Mouse (Mus musculus): ENCODE measurements at regions not wholly inside any gene's neighbourhood (a gene's known extent, or its start where the extent isn't known, plus 50 kb on each side); places are given as distances from the start of the nearest gene placed in this dataset.
"Not testable (repeated sequence)": the region's sequence is repeated elsewhere in the genome, so short reads cannot be mapped to it uniquely, and the experiment has no call there.

DNA sequence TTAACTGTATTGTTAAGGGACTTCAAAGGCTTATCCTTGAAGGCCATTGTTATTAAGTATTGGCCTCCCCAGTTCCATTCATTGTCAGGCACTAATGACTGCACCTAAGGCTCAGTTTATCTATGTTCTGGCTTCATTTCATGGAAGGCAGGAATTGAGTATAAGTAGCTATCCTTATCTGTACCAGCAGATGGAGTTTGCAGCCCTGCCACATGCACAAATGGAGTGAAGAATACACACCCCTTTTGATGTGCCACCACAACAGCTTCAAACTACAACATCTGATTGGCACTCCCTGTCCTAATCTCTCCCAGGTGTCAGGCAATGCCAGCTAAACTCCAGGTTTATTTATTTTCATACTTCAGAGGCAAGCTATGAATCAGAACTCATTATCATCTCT is 333.3 kb downstream of the Tdrd3 start:
- Histone ChIP-seq H3K27ac (no peak overlapping the region), H3K36me3 (ENCODE audit: insufficient read depth, low read length) (no peaks in the 10 kb centered on the region), H3K4me2 (ENCODE audit: low read depth, low read length) (no peak overlapping the region), H3K9ac (replicated peaks; ENCODE audit: low read length) (no peak overlapping the region), H3K4me1 (ENCODE audit: insufficient read depth, low read length) (peaks cover 3% of the 10 kb centered on the region; the same call in 1 of the 2 replicates), H3K27me3 (ENCODE audit: insufficient read depth, low read length) (no peaks in the 10 kb centered on the region), H3K9me3 (ENCODE audit: low read length) (no peaks in the 10 kb centered on the region), H3K4me3 (ENCODE audit: low read length) (no peak overlapping the region)
- ATAC-seq (no peak), DNase-seq (ENCODE audit: low spot score) (no peak)
- peak; percentile 44; the same call in 1 of the 2 replicates for TF ChIP-seq CTCF (IDR thresholded peaks at IDR 0.05; ENCODE audit: low read depth)

DNA sequence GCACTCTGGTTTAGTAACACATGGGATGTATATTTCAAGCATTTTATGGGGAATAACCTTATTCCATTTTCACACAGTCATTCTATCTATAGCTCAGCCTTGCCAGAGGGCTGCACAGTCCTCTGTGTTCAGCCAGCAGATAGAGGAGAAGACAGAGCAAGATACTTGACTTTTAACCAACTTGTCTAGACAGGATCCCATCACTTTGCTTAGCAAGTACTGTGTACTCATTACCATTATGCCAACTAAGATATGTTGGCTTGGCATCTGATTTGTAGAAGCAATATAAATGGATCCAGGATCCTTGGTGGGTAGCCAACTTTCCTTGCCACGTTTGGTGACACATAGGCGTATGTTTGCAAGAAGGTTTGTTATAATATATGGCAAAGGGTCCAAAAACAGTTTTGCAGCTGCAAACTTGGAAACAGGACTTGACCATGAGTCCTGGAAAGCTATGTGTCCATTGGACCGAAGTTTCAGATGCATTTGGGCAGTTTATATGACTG is 334.3 kb downstream of the Tdrd3 start:
- Histone ChIP-seq H3K9ac (replicated peaks; ENCODE audit: low read length) (no peak overlapping the region), H3K27ac (no peak overlapping the region), H3K4me2 (ENCODE audit: low read depth, low read length) (no peak overlapping the region), H3K27me3 (ENCODE audit: insufficient read depth, low read length) (no peaks in the 10 kb centered on the region), H3K4me1 (ENCODE audit: insufficient read depth, low read length) (peaks cover 3% of the 10 kb centered on the region; the same call in 1 of the 2 replicates), H3K36me3 (ENCODE audit: insufficient read depth, low read length) (no peaks in the 10 kb centered on the region), H3K4me3 (ENCODE audit: low read length) (no peak overlapping the region), H3K9me3 (ENCODE audit: low read length) (no peaks in the 10 kb centered on the region)
- WGBS, result 74% methylated on average over 3 of the region's 3 CpGs
- ATAC-seq (no peak), DNase-seq (ENCODE audit: low spot score) (no peak)
- no peak for TF ChIP-seq CTCF (IDR thresholded peaks at IDR 0.05; ENCODE audit: low read depth)

DNA sequence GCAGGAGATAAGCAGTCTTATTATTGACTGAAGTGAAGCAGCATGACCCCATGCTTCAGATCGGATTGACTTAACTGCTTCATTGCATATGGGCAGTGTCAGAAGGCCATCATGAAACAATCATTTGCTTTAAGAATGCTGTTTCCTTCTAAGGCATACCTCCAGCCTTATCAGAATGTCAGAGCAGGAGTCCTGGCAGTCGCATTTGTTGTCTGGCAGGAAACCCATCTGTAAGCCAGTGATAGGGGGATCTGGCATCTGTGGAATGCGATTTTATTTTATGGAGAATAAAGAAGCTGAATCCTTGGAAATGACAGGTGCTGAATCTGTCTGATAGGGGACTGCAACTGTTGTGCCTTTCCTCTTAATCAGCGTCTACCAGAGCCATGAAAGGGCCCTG is 338.3 kb downstream of the Tdrd3 start:
- DNase-seq (ENCODE audit: low spot score) (peak; percentile 12), ATAC-seq (peak; percentile 62; the same call in 1 of the 2 replicates)
- H3K27me3 ChIP-seq (ENCODE audit: insufficient read depth, low read length), result no peaks in the 10 kb centered on the region
- no peaks in the 10 kb centered on the region for H3K36me3 ChIP-seq (ENCODE audit: insufficient read depth, low read length)
- H3K9ac ChIP-seq (replicated peaks; ENCODE audit: low read length), result no peak overlapping the region
- WGBS, result 50% methylated on average over 4 of the region's 4 CpGs
- H3K9me3 ChIP-seq (ENCODE audit: low read length), result no peaks in the 10 kb centered on the region
- TF ChIP-seq CTCF (IDR thresholded peaks at IDR 0.05; ENCODE audit: low read depth), result no peak
- H3K4me3 ChIP-seq (ENCODE audit: low read length), result no peak overlapping the region
- H3K4me2 ChIP-seq (ENCODE audit: low read depth, low read length), result no peak overlapping the region
- H3K27ac ChIP-seq, result no peak overlapping the region
- no peaks in the 10 kb centered on the region for H3K4me1 ChIP-seq (ENCODE audit: insufficient read depth, low read length)

DNA sequence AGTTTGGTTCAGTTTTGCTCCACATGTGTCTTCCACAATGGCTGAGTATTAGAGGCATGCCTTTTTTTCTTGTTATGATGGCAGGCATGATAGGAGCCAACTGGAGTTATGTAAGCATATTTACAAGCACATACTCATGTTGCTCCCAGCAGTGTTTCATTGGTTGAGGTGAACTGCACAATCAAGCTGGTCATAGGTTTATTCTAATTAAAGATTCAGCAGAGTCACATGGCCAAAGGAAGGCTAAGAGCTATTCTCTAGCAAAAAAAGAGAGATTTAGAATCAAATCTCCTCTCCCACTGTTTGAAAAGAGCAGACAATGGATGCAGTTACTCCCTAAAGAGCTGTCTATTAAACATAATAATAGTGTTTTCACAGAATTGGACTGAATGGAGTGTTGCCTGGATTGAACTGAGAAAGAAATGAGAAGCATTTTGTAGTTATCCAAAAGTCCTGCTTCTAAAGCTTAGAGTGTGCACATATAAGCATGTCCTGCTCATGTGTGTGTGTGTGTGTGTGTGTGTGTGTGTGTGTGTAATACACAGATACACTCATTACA is 359.0 kb downstream of the Tdrd3 start:
- TF ChIP-seq CTCF (IDR thresholded peaks at IDR 0.05; ENCODE audit: low read depth), result no peak
- DNase-seq (ENCODE audit: low spot score), result no peak
- H3K4me2 ChIP-seq (ENCODE audit: low read depth, low read length), result no peak overlapping the region
- no peak overlapping the region for H3K27ac ChIP-seq
- H3K9ac ChIP-seq (replicated peaks; ENCODE audit: low read length), result no peak overlapping the region
- no peaks in the 10 kb centered on the region for H3K27me3 ChIP-seq (ENCODE audit: insufficient read depth, low read length)
- H3K4me3 ChIP-seq (ENCODE audit: low read length), result no peak overlapping the region
- H3K9me3 ChIP-seq (ENCODE audit: low read length), result no peaks in the 10 kb centered on the region
- no peaks in the 10 kb centered on the region for H3K36me3 ChIP-seq (ENCODE audit: insufficient read depth, low read length)
- no peaks in the 10 kb centered on the region for H3K4me1 ChIP-seq (ENCODE audit: insufficient read depth, low read length)
- no peak for ATAC-seq

DNA sequence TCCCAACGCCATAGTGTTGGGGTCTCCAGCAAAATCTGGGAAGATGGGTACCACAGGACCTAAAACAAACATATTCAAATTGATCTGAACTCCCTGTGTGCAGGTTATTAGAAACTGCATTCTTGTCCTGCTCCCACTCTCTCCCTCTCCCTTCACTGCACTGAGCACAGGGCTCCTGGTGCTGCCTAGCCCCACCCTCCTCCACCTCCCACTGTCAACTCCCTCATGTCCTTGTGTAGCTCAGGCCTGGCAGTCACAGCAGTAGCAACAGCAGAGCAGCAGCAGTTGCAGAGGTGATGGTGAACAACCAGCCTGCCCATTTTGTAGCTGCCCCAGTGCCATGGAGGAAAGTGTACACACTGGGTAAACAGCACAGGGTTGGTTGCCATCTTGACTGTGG is 383.4 kb downstream of the Tdrd3 start:
- Histone ChIP-seq H3K27ac (no peak overlapping the region), H3K27me3 (ENCODE audit: insufficient read depth, low read length) (no peaks in the 10 kb centered on the region), H3K36me3 (ENCODE audit: insufficient read depth, low read length) (no peaks in the 10 kb centered on the region), H3K4me2 (ENCODE audit: low read depth, low read length) (no peak overlapping the region), H3K9ac (replicated peaks; ENCODE audit: low read length) (no peak overlapping the region), H3K4me1 (ENCODE audit: insufficient read depth, low read length) (no peaks in the 10 kb centered on the region), H3K4me3 (ENCODE audit: low read length) (no peak overlapping the region), H3K9me3 (ENCODE audit: low read length) (no peaks in the 10 kb centered on the region)
- ATAC-seq (no peak), DNase-seq (ENCODE audit: low spot score) (no peak)
- no peak for TF ChIP-seq CTCF (IDR thresholded peaks at IDR 0.05; ENCODE audit: low read depth)
- 86% methylated on average over 1 of the region's 1 CpGs for WGBS

DNA sequence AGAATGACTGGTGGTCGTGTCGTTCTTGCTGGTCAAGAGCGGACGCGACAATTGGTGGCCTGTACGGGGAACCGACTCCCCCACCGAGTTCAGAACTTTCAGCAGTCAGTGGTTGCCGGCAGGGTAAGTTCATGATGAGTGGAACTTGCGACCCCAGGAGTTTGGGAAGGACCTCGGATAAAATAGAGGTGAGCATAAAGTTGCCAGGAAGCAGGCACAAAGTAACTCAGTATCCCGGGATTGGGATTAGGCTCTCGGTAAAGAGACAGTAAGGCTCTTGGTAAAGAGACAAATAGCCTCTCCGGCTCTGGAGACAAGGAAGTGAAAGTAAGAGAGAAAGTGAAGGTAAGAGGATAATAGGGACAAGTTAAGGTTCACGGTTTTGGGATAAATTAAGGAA is 393.2 kb downstream of the Tdrd3 start:
- H3K4me2 ChIP-seq (ENCODE audit: low read depth, low read length); H3K4me3 ChIP-seq (ENCODE audit: low read length); H3K27ac ChIP-seq; H3K9ac ChIP-seq (replicated peaks; ENCODE audit: low read length); H3K9me3 ChIP-seq (ENCODE audit: low read length); H3K36me3 ChIP-seq (ENCODE audit: insufficient read depth, low read length); H3K27me3 ChIP-seq (ENCODE audit: insufficient read depth, low read length); H3K4me1 ChIP-seq (ENCODE audit: insufficient read depth, low read length); DNase-seq (ENCODE audit: low spot score); ATAC-seq: not testable (repeated sequence)
- WGBS, result 93% methylated on average over 15 of the region's 15 CpGs

DNA sequence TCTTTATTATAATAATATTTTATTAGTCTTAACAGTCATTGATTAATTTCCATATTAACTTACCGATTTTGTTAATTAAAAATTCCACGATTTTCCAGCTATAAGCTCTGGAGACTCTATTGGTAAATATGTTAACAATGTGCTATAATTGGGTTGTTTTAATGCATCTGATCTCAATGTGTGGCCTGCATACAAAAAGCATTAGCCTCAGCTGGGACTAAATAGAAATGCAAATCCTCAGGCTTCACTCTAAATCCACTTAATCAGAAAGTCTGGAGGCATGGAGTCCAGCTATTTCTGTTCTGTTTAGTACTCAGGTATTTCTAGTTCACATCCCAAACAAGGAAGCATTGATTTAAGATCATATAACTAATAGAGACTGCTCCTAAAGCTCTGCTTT is 427.7 kb downstream of the Tdrd3 start:
- DNase-seq (ENCODE audit: low spot score) (no peak), ATAC-seq (no peak)
- no peak overlapping the region for H3K27ac ChIP-seq
- no peaks in the 10 kb centered on the region for H3K36me3 ChIP-seq (ENCODE audit: insufficient read depth, low read length)
- H3K4me1 ChIP-seq (ENCODE audit: insufficient read depth, low read length), result no peaks in the 10 kb centered on the region
- TF ChIP-seq CTCF (IDR thresholded peaks at IDR 0.05; ENCODE audit: low read depth), result no peak
- H3K27me3 ChIP-seq (ENCODE audit: insufficient read depth, low read length), result no peaks in the 10 kb centered on the region
- no peak overlapping the region for H3K4me2 ChIP-seq (ENCODE audit: low read depth, low read length)
- no peak overlapping the region for H3K4me3 ChIP-seq (ENCODE audit: low read length)
- no peak overlapping the region for H3K9ac ChIP-seq (replicated peaks; ENCODE audit: low read length)
- WGBS, result 57% methylated on average over 2 of the region's 2 CpGs
- no peaks in the 10 kb centered on the region for H3K9me3 ChIP-seq (ENCODE audit: low read length)

Data from hindbrain, postnatal 0 days (tissue).